Mouse (Mus musculus) urinary bladder, adult 2 months (tissue): ENCODE data around the gene Klk10. TPM values are rescaled to one million over a fixed set of nuclear protein-coding genes. Genes with fewer than 3 reads are reported as not detected.

Experiments
- DNase-seq: peaks from one replicate; pipeline ENCODE4 v3.0.0; 2022; ENCODE audit warnings: low spot score
- polyA plus RNA-seq: library from polyadenylated mRNA; depleted of rRNA; stranded (reverse); fragments of >200 nt; gene quantifications from 2 replicates; pipeline ENCODE4 v1.2.3, GENCODE M21; 2012; rRNA removed

Klk10 gene
- polyA plus RNA-seq, 1 experiment, result 0.59 TPM

DNA sequence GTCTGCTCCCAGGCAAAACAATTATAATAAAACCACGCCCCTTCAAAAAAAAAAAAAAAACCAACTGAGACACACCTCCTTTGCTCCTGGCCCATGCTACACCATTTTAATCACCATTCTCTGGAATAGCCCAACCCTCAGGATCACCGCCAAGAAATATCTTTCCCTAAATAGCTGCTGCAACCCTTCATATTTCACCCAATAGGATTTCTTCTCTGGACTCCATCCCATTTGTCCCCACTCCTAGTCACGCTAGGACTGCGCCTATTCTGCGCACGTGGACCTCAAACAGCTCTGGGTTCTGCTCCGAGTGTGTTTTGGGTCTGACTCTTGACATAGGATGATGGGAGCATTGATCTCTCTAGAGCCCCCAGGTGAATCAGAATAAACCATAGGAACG lies 15.5 kb downstream of the Klk10 start:
- DNase-seq, result no peak

DNA sequence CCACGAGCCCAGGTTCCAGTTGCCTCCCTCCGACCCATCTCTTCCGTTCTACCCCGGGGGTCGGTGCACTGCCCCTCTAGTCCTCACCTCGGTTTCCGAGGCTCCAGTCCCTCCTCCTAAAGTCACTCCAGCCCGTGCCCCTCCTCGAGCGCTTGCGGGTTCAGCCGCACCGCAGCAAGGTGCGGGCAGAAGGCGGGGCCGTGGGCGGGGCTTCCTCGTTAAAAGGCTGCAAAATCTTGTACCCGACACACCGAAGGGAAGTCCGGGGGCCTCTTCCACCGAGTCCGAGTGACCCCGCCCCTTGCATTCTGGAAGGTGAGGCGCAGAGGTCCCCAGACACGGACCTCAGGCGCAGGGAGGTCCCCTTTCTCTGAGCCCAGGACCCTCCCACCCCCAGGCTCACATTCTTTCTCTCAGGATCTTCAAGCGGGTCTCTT lies 16.5 kb downstream of the Klk10 start, which contains the start of gene Klk8:
Gene Klk8, plus strand, starts transcription at position 245 of the 437 bp plus-strand sequence.
- DNase-seq, result no peak

DNA sequence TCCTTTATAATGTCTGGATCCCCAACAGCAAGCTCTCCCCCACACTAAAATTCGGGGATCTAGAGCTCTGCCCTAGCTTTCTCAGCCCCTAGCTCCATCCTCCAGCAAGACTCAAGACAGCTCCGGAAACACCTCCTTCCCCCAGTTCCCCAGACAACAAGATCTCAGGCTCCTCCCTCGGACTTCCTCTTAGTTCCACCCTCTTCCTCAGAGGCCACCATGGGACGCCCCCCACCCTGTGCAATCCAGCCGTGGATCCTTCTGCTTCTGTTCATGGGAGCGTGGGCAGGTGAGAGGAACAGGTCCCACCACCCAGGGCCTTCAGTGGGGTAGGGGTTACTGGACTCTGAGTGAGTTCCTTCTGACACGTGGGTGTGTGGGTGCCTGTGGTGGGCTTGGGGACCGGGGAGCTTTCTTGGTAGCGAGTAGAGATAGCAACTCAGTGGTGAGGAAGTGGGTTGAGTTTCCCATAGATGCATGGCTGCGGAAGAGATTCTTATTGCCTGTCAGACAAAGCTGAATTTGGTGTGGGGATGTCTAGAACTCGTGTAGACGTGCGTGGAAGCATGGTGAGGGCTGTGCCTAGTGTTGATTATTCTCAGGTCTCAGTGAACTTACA lies 17.1 kb downstream of the Klk10 start:
- DNase-seq, result no peak

DNA sequence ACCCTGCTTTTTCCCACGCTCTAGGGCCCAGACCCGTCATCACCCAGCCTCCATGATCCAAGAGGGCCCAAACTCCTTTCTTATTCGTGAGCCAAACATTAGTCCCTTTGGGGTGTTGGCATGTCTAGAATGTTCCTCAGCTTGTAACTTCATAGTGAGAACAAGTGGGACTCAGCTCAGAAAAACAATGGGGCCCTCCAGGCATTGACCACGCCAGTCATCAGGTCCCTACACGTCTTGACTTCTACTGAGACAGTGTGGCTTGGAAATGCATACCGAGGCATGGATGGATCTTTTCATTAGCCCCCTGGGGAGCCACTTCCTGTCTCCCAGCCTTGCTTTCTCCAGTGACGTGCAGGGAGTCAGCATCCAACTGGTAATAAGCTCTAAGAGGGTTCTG lies 19.0 kb downstream of the Klk10 start:
- DNase-seq, result no peak

DNA sequence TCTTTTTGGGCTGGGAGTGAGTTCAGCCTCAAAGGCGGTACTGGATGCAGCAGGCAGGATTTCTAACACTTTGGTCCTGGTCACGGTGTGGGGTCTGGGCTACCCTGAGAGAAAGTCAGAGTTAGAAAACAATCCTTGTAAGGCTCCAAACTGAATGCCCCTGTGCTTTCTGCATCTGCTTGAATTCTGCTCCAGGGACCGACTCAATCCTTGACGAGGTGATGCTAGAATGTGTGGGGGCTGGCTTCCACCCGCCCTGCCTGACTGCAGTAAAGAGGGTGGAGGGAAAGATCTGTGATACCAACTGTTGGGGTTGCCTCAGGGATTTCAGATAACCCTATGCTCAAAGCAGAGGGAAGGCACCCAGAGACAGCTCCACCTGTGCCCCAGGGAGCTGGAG lies 30.2 kb downstream of the Klk10 start, which contains the start of gene Klk7:
Gene Klk7, plus strand, starts transcription at position 301 of the 400 bp plus-strand sequence.
- no peak for DNase-seq

DNA sequence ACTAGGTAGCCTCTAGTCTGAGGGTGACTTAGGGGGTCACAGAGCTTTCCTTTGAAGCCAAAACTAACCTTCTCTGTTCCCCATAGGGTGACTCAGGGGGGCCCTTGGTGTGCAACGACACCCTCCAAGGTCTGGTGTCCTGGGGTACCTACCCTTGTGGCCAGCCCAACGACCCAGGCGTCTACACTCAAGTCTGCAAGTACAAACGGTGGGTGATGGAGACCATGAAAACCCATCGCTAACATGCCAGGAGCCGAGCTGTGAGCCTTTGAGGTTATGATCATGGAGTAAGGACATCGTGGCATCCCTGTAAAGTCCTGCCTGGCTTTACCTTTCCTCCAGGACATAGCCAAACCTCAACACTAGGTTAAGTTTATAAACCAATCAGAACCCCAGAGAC lies 34.4 kb downstream of the Klk10 start:
- no peak for DNase-seq

DNA sequence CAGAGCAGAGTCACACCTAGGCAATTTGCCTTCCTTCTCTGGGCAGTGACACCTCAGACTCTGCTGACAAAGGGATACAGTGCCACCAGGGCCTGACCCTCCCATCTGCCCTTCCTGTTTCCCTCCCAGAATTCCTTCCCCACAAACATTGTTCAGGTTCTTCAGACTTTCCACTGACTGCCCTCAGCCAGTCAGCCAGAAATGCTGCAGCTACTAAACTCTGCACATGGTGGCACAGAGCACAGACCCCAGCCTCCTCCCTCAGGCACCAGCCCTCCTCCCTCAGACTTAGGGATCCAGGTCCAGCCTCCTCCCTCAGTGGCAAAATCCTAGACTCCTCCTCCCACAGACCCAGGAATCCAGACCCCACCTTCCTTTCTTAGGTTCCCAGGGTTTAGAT lies 35.9 kb downstream of the Klk10 start:
- no peak for DNase-seq

DNA sequence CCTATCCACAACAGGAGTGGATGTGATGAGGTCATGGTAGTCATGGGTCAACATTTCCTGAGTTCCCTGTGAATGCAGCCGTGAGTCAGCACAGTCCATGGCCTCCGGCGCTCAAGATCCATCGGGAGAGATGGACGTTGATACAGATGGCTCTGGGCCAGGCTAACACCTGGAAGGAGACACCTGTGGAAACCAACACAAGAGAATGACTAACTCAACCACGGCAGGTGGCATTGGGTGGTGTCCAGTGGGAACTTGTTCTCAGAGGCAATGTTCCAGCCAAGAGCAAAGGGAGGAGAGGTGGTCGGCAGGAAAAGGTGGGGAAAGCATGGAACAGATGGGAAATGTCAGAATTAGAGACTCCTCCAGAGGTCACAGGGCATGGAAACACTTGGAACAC lies 40.7 kb downstream of the Klk10 start:
- no peak for DNase-seq

DNA sequence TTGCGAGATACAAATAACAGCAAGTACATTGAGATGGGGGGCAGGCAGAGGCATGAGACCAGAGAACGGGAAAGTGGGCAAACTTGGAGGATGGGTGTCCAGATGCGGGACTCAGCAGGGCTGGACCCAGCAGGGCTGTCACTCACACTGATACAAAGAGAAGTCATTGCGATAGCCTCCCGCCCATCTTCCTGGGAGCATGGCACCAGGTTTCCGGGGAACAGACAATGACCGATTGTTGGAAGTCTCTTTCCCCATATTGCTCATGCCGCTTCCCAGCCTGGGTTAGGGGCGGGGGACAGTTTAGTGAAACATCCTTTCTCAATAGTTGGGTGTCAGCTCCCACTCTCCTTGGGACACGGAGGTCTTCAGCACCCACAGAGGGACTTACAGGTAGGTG lies 43.4 kb downstream of the Klk10 start, which contains the start of gene Klk6:
Gene Klk6, plus strand, starts transcription at position 301 of the 400 bp plus-strand sequence.
- no peak for DNase-seq

DNA sequence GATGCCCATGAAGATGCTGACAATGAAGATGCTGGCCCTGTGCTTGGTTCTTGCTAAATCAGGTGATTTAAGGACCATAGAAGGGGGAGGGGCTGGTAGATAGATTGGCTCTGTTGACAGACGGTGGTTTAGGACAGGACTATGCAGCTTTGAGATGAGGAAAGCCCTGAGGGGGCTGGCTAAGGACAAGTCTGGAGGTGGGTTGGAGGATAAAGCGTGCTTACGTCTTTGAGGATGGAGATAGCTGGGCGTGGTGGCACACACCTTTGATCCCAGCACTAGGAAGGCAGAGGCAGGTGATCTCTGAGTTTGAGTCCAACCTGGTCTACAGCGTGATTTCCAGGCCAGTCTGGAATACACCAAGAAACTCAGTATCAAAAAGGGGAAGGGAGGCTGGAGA lies 45.2 kb downstream of the Klk10 start:
- no peak for DNase-seq

DNA sequence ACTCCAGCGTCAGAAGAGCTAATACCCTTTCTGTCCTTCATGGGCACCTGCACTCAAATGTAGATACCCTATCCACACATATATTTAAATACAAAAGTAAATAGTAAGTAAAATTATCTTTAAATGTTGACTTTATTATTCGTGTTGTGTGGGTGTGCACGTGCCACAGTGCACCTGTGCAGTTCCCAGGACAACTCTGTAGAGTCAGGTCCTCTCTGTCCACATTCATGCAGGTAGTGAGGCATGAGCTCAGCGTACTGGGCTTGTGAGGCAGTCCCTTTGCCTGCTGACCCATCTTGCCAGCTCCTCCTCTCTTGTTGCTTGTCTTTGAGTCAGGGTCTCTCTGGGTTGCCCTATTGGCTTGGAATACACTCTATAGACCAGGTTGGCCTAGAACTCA lies 46.9 kb downstream of the Klk10 start:
- no peak for DNase-seq

DNA sequence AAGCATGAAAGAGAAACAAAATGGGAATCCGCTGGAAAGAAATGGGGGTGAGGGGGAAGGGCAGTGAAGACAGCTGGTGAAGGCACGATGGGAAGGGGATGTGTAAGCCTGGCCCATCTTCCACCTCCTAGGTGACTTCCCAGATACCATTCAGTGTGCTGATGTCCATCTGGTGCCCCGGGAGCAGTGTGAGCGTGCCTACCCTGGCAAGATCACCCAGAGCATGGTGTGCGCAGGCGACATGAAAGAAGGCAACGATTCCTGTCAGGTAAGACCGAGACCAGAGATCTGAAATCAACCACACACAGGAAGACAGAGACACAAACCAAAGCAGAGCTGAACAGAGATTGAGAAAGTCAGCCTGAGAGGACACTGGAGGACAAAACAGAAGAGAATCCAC lies 48.2 kb downstream of the Klk10 start:
- no peak for DNase-seq

Other genes starting within 250 kb of the Klk10 start
- 5.9 and 7.2 TPM in 2 replicates for gene Cd33, start 236.6 kb upstream of the Klk10 start, polyA plus RNA-seq
- gene Zfp658, start 218.8 kb upstream of the Klk10 start, polyA plus RNA-seq, result 4.0 and 4.3 TPM in 2 replicates
- gene Zfp719, start 201.4 kb upstream of the Klk10 start, polyA plus RNA-seq, result 6.8 and 7.1 TPM in 2 replicates
- 0.03 TPM in 1 of 2 replicates, not detected in the other for gene Zfp819, start 173.9 kb upstream of the Klk10 start, polyA plus RNA-seq
- not detected in 2 replicates for gene Ceacam18, start 146.3 kb upstream of the Klk10 start, polyA plus RNA-seq
- 1.4 and 2.3 TPM in 2 replicates for gene Siglece, start 120.9 kb upstream of the Klk10 start, polyA plus RNA-seq
- 9.7 and 10.2 TPM in 2 replicates for gene Ctu1, start 109.0 kb upstream of the Klk10 start, polyA plus RNA-seq
- gene Klk14, start 90.6 kb upstream of the Klk10 start, polyA plus RNA-seq, result 0.06 and 0.07 TPM in 2 replicates
- 0.36 and 0.83 TPM in 2 replicates for gene Klk13, start 68.5 kb upstream of the Klk10 start, polyA plus RNA-seq
- gene Klk12, start 12.1 kb upstream of the Klk10 start, polyA plus RNA-seq, result not detected in 2 replicates
- gene Klk11, start 6.4 kb upstream of the Klk10 start, polyA plus RNA-seq, result 0.23 TPM in 1 of 2 replicates, not detected in the other
- 0.04 TPM in 1 of 2 replicates, not detected in the other for gene Klk9, start 10.9 kb downstream of the Klk10 start, polyA plus RNA-seq
- gene Klk8, start 16.5 kb downstream of the Klk10 start, polyA plus RNA-seq, result 8.1 and 8.9 TPM in 2 replicates
- gene Klk7, start 30.3 kb downstream of the Klk10 start, polyA plus RNA-seq, result not detected in 2 replicates
- 0.30 TPM in 1 of 2 replicates, not detected in the other for gene Klk6, start 43.5 kb downstream of the Klk10 start, polyA plus RNA-seq
- not detected in 2 replicates for gene Klk5, start 60.9 kb downstream of the Klk10 start, polyA plus RNA-seq
- gene Klk4, start 100.1 kb downstream of the Klk10 start, polyA plus RNA-seq, result not detected in 2 replicates
- gene Klk15, start 152.7 kb downstream of the Klk10 start, polyA plus RNA-seq, result not detected in 2 replicates
- gene Klk1b8, start 169.6 kb downstream of the Klk10 start, polyA plus RNA-seq, result not detected in 2 replicates
- not detected in 2 replicates for gene Klk1b1, start 185.7 kb downstream of the Klk10 start, polyA plus RNA-seq
- gene Klk1b9, start 195.0 kb downstream of the Klk10 start, polyA plus RNA-seq, result not detected in 2 replicates
- gene Klk1b11, start 214.8 kb downstream of the Klk10 start, polyA plus RNA-seq, result not detected in 2 replicates
- gene Klk1b26, start 231.1 kb downstream of the Klk10 start, polyA plus RNA-seq, result not detected in 2 replicates